Mouse (Mus musculus) heart, embryonic 11.5 days (tissue): ENCODE measurements around the gene Rasa1. TPM values are rescaled to one million over a fixed set of nuclear protein-coding genes. Genes with fewer than 3 reads are reported as not detected.

Source experiments
- ATAC-seq: fragments of 200-750 bp; cut with Nextera tagmentation; replicated peaks from 2 replicates; pipeline ENCODE4 v1.8.0; 2017; ENCODE audit warnings: moderate library complexity; ENCODE audit not compliant: insufficient number of reproducible peaks, low FRiP score, low TSS enrichment
- H3K27ac ChIP-seq: fragments of 300-500 bp; sonication (generic); 2 replicates; pipeline ENCODE4 v1.5.1; 2014; ENCODE audit warnings: mild to moderate bottlenecking, low read depth, low read length
- H3K27me3 ChIP-seq: fragments of 300-500 bp; sonication (generic); 2 replicates; pipeline ENCODE4 v1.6.1; 2014; ENCODE audit warnings: mild to moderate bottlenecking, low read length, mixed read lengths; ENCODE audit not compliant: control insufficient read depth, insufficient read depth
- H3K36me3 ChIP-seq: fragments of 300-500 bp; sonication (generic); 2 replicates; pipeline ENCODE4 v1.6.1; 2014; ENCODE audit warnings: mild to moderate bottlenecking, low read length, moderate library complexity, mixed read lengths; ENCODE audit not compliant: control insufficient read depth, insufficient read depth
- H3K4me1 ChIP-seq: fragments of 300-500 bp; sonication (generic); 2 replicates; pipeline ENCODE4 v1.6.1; 2014; ENCODE audit warnings: low read length; ENCODE audit not compliant: control insufficient read depth, insufficient read depth
- H3K4me2 ChIP-seq: fragments of 300-500 bp; sonication (generic); 2 replicates; pipeline ENCODE4 v1.6.1; 2014; ENCODE audit warnings: mild to moderate bottlenecking, moderate library complexity
- H3K4me3 ChIP-seq: fragments of 300-500 bp; sonication (generic); 2 replicates; pipeline ENCODE4 v1.5.1; 2014; ENCODE audit warnings: low read depth, low read length
- H3K9ac ChIP-seq: fragments of 300-500 bp; sonication (generic); 2 replicates; pipeline ENCODE4 v1.6.1; 2014; ENCODE audit warnings: mild to moderate bottlenecking, low read depth, low read length, moderate library complexity
- H3K9me3 ChIP-seq: fragments of 300-500 bp; sonication (generic); replicated peaks from 2 replicates; pipeline ENCODE4 v1.6.1; 2016; ENCODE audit warnings: low read length; ENCODE audit not compliant: control insufficient read depth
- WGBS: fragments of 180-500 bp; shearing (Covaris S2); extraction: QIAGEN DNeasy Blood & Tissue Kit; methylation state at CpG from one replicate; pipeline ENCODE4 v1.1.7; 2014; ENCODE audit not compliant: insufficient replicate concordance; 5-methylcytosine and 5-hydroxymethylcytosine counted together
- polyA plus RNA-seq: library from polyadenylated mRNA; unstranded; fragments of >200 nt; fragmentation: Nextera tagmentation; extraction: Ambion mirVana; gene quantifications from 2 replicates; pipeline ENCODE4 v1.2.1, GENCODE M21; 2014

The Rasa1 gene
- polyA plus RNA-seq, 1 experiment from 2014 or later, result 38.3 TPM

GRCm38 (mm10) chr13:85191253-85191652, 97.7 kb downstream of the Rasa1 start:
- H3K4me3 ChIP-seq, result no peak overlapping the region
- H3K4me1 ChIP-seq, result no peaks in the 10 kb centered on the region
- H3K9ac ChIP-seq, result no peak overlapping the region
- H3K27ac ChIP-seq, result no peak overlapping the region
- no peaks in the 10 kb centered on the region for H3K9me3 ChIP-seq
- ATAC-seq, result no peak
- 0 out of 2 replicates have a peak, but pooled peaks cover 4% of the 10 kb centered on the region for H3K36me3 ChIP-seq
- WGBS, result 93% methylated on average over 2 of the region's 2 CpGs
- no peaks in the 10 kb centered on the region for H3K27me3 ChIP-seq
- no peak overlapping the region for H3K4me2 ChIP-seq

GRCm38 (mm10) chr13:85189644-85190121, 99.2 kb downstream of the Rasa1 start:
- 0 out of 2 replicates have a peak, but pooled peaks cover 4% of the 10 kb centered on the region for H3K36me3 ChIP-seq
- peak overlapping the region; percentile 90 for H3K4me3 ChIP-seq
- H3K9ac ChIP-seq, result peak overlapping the region; percentile 91
- H3K4me1 ChIP-seq, result no peaks in the 10 kb centered on the region
- peak; percentile 64 for ATAC-seq
- peak overlapping the region; percentile 84 for H3K27ac ChIP-seq
- H3K4me2 ChIP-seq, result peak overlapping the region; percentile 82
- H3K27me3 ChIP-seq, result no peaks in the 10 kb centered on the region
- WGBS, result under 1% methylated on average over 17 of the region's 17 CpGs
- H3K9me3 ChIP-seq, result no peaks in the 10 kb centered on the region

- 0 out of 2 replicates have a peak, but pooled peaks cover 4% of the 10 kb centered on the region for H3K36me3 ChIP-seq
- H3K27me3 ChIP-seq, result no peaks in the 10 kb centered on the region
- H3K9ac ChIP-seq, result peak within 1 kb of the TSS; percentile 91
- peak within 1 kb of the TSS; percentile 84 for H3K27ac ChIP-seq
- peak within 1 kb of the TSS; percentile 82 for H3K4me2 ChIP-seq
- H3K4me3 ChIP-seq, result peak within 1 kb of the TSS; percentile 90
- no peaks in the 10 kb centered on the region for H3K9me3 ChIP-seq
- 2% methylated on average over 44 of the region's 44 CpGs for WGBS
- ATAC-seq, result peak; percentile 99
- no peaks in the 10 kb centered on the region for H3K4me1 ChIP-seq
These were observed 99.9 kb downstream of the Rasa1 start, which contains the start of gene Ccnh for GRCm38 (mm10) chr13:85188903-85189643. Gene Ccnh, plus strand, starts transcription at chr13:85189408.

Other genes with a start within 250 kb of the Rasa1 start
- 75.4 and 77.7 TPM in 2 replicates for gene Ccnh, start 99.7 kb downstream of the Rasa1 start, polyA plus RNA-seq